Mouse (Mus musculus) ovary, adult 2 months (tissue): ENCODE results near the gene Hoxd3. TPM values are rescaled to one million over a fixed set of nuclear protein-coding genes. Genes with fewer than 3 reads are reported as not detected.

ENCODE experiments used
- polyA plus RNA-seq: library from polyadenylated mRNA; depleted of rRNA; stranded (reverse); fragments of >200 nt; gene quantifications from 2 replicates; pipeline ENCODE4 v1.2.3, GENCODE M21; 2012; rRNA removed

The Hoxd3 gene
- 33.7 and 35.8 TPM in 2 replicates for polyA plus RNA-seq

DNA sequence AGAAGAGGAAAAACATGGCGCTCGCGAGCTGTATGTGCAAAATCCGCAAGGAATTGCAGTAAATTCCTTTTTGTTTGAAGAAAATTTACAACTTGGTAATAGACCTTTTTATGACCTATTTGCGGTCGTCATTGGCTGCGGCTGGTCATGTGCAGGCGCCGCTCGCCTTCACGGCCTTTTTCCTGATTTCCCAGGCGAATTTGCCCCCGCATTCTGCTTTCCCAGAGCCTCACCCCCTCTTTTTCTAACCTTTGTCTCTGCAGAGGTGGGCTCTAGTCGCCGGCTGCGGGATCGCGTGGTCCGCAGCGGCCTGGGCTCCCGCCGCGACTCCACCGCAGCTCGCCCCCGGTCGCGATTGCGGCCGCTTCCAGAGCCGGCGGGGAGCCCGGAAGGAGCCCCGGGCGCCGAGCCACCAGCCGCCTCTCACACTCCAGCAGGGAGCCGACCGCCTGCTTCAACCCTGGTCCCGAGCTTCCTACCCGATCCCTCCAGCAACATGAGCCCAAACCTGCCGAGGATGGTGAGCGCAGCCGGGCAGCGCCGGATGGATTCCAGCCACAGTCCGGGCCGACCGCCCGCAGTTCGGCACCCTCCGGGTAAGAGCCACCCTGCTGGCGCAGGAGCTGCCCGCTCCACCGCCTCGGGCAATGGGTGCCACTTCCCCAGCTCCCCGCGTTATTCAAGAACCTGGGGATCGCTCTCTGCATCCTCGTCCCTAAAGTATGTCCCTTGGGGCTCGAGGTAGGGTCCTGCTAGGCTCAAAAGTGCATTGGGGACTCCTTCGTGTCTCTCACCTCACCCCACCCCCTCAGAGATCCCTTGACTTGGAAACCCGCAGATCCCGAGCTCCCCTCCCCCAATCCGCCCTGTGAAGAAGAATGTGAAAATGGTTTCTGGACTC is at the start of gene Hoxd3, which contains the start of gene Hoxd4:
Hoxd3 (plus strand) TSS at position 207 of the 901 bp plus-strand sequence.
Hoxd4 (plus strand) TSS at position 209 of the 901 bp plus-strand sequence.

GRCm38 (mm10) chr2:74667842-74668357 is 43.8 kb upstream of the Hoxd3 start, which contains the start of gene Hoxd13:
Gene Hoxd13 (plus strand): TSS chr2:74668310.

GRCm38 (mm10) chr2:74674881-74675665 is 36.7 kb upstream of the Hoxd3 start, which contains the start of gene Hoxd12:
Gene Hoxd12 (plus strand): TSS chr2:74675013.

DNA sequence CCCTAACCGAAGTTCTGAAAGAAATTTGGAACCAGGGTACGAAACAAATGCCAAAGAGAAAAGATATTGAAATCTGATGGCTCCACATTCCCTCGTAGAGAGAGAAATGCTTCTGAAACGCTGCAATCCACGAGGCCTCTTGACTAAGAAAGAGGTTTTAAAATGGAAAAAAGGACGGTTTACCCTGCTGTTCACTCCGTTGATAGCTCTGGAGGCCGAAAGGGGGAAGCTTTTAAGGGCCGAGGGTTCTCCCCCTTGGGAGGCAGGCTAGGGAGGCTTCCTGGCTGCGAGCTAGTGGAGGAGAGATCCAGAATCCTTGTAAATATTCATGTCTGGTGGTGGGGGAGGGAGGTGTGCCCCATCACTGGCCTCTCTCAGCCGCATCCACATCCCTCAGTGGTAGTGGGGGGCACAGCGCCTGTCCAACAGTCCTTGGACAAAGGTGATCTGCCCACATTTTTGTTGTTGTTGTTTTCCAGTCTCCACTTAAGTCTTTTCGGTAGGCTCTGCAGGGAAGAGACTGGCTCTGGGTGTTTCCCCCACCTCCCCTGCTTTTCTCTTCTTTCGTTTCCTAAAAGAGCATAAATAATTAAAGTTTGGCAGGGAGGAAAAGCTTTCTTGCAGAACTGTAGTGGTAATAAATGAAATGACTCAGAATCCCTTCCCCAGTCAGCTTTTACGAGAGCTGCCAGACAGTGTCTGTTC is 32.7 kb upstream of the Hoxd3 start, which contains the start of gene Hoxd11:
Hoxd11 (plus strand) TSS at position 667 of the 705 bp plus-strand sequence.

GRCm38 (mm10) chr2:74691022-74691951 is 20.4 kb upstream of the Hoxd3 start, which contains the start of gene Hoxd10:
Gene Hoxd10 (plus strand): TSS chr2:74691924.

GRCm38 (mm10) chr2:74697567-74698121 is 14.1 kb upstream of the Hoxd3 start, which contains the start of gene Hoxd9:
Gene Hoxd9 (plus strand): TSS chr2:74697727.

GRCm38 (mm10) chr2:74704393-74704998 is 7.2 kb upstream of the Hoxd3 start, which contains the start of gene Hoxd8:
Gene Hoxd8 (plus strand): TSS chr2:74704615.

GRCm38 (mm10) chr2:74726551-74726950 is 14.8 kb downstream of the Hoxd3 start, which contains the start of gene Gm28230:
Gene Gm28230 (plus strand): TSS chr2:74726728.

GRCm38 (mm10) chr2:74762522-74763244 is 51.0 kb downstream of the Hoxd3 start, which contains the start of gene Hoxd1:
Gene Hoxd1 (plus strand): TSS chr2:74762980.

Other genes with a start within 250 kb of the Hoxd3 start
- gene Lnpk, start 132.5 kb upstream of the Hoxd3 start, polyA plus RNA-seq = 3.1 and 4.2 TPM in 2 replicates
- gene Evx2, start 52.4 kb upstream of the Hoxd3 start, polyA plus RNA-seq = 0.09 TPM in 1 of 2 replicates, not detected in the other
- gene Hoxd13, start 43.6 kb upstream of the Hoxd3 start, polyA plus RNA-seq = not detected in 2 replicates
- not detected in 2 replicates for gene Hoxd12, start 36.9 kb upstream of the Hoxd3 start, polyA plus RNA-seq
- 5.3 and 8.9 TPM in 2 replicates for gene Hoxd11, start 32.4 kb upstream of the Hoxd3 start, polyA plus RNA-seq
- 2.6 and 4.0 TPM in 2 replicates for gene Hoxd10, start 20.0 kb upstream of the Hoxd3 start, polyA plus RNA-seq
- gene Hoxd9, start 14.2 kb upstream of the Hoxd3 start, polyA plus RNA-seq = 36.3 and 61.8 TPM in 2 replicates
- gene Hoxd8, start 7.3 kb upstream of the Hoxd3 start, polyA plus RNA-seq = 53.7 and 57.4 TPM in 2 replicates
- 64.9 and 92.3 TPM in 2 replicates for gene Hoxd4, start within 50 bp of the Hoxd3 start, polyA plus RNA-seq
- gene Gm28230, start 14.8 kb downstream of the Hoxd3 start, polyA plus RNA-seq = 5.1 and 7.9 TPM in 2 replicates
- not detected in 2 replicates for gene Hoxd1, start 51.1 kb downstream of the Hoxd3 start, polyA plus RNA-seq
- 58.5 and 107 TPM in 2 replicates for gene Mtx2, start 113.9 kb downstream of the Hoxd3 start, polyA plus RNA-seq